Mouse (Mus musculus): Measurements from ENCODE around the gene Amdhd2. TPM values are rescaled to one million over a fixed set of nuclear protein-coding genes. Genes with fewer than 3 reads are reported as not detected.

Gene Amdhd2
- polyA plus RNA-seq (2012; rRNA removed): 48.2 and 57.6 TPM in 2 replicates

- under 1% methylated on average over 47 of the region's 47 CpGs for WGBS
- H3K4me1 ChIP-seq (replicated peaks; ENCODE audit: control insufficient read depth, insufficient read depth, low read length): peaks cover 18% of the 10 kb centered on the region
Observed at GRCm38 (mm10) chr17:24163176-24163962, at the start of gene Amdhd2. Amdhd2 (minus strand) TSS chr17:24163766.

GRCm38 (mm10) chr17:24213186-24213585 lies 49.6 kb upstream of the Amdhd2 start:
- DNase-seq: no peak
- Histone ChIP-seq H3K36me3 (ENCODE audit: control insufficient read depth, insufficient read depth, low read length) (no peaks in the 10 kb centered on the region), H3K4me1 (replicated peaks; ENCODE audit: control insufficient read depth, insufficient read depth, low read length) (peaks cover 16% of the 10 kb centered on the region), H3K4me3 (ENCODE audit: control insufficient read depth, insufficient read depth, low read length) (no peak overlapping the region), H3K27me3 (ENCODE audit: control insufficient read depth, insufficient read depth, low read length) (peaks cover 9% of the 10 kb centered on the region; the same call in 1 of the 2 replicates), H3K27ac (ENCODE audit: control insufficient read depth, insufficient read depth, low read length) (no peak overlapping the region)
- TF ChIP-seq POLR2A (IDR thresholded peaks at IDR 0.05; ENCODE audit: control insufficient read depth, extremely low read depth, insufficient read depth, low read length, poor library complexity): no peak
- TF ChIP-seq CTCF (IDR thresholded peaks at IDR 0.05; ENCODE audit: borderline replicate concordance, control insufficient read depth, extremely low read depth, insufficient read depth, low read length, poor library complexity): no peak
- WGBS: 86% methylated on average over 6 of the region's 6 CpGs

More at GRCm38 (mm10) chr17:24163176-24163962, at the start of gene Amdhd2:
- DNase-seq: peak; percentile 92
- TF ChIP-seq POLR2A (IDR thresholded peaks at IDR 0.05; ENCODE audit: control insufficient read depth, extremely low read depth, insufficient read depth, low read length, poor library complexity): no peak
- TF ChIP-seq CTCF (IDR thresholded peaks at IDR 0.05; ENCODE audit: borderline replicate concordance, control insufficient read depth, extremely low read depth, insufficient read depth, low read length, poor library complexity): no peak
- H3K27me3 ChIP-seq (ENCODE audit: control insufficient read depth, insufficient read depth, low read length): no peaks in the 10 kb centered on the region
- H3K36me3 ChIP-seq (ENCODE audit: control insufficient read depth, insufficient read depth, low read length): peaks cover 6% of the 10 kb centered on the region; the same call in 1 of the 2 replicates
- peak within 1 kb of the TSS; percentile 44 for H3K27ac ChIP-seq (ENCODE audit: control insufficient read depth, insufficient read depth, low read length)
- H3K4me3 ChIP-seq (ENCODE audit: control insufficient read depth, insufficient read depth, low read length): peak within 1 kb of the TSS; percentile 74

GRCm38 (mm10) chr17:24212441-24213018 lies 49.0 kb upstream of the Amdhd2 start:
- TF ChIP-seq POLR2A (IDR thresholded peaks at IDR 0.05; ENCODE audit: control insufficient read depth, extremely low read depth, insufficient read depth, low read length, poor library complexity): no peak
- no peak for TF ChIP-seq CTCF (IDR thresholded peaks at IDR 0.05; ENCODE audit: borderline replicate concordance, control insufficient read depth, extremely low read depth, insufficient read depth, low read length, poor library complexity)
- H3K4me3 ChIP-seq (ENCODE audit: control insufficient read depth, insufficient read depth, low read length): peak overlapping the region; percentile 36; the same call in 1 of the 2 replicates
- WGBS: 50% methylated on average over 5 of the region's 5 CpGs
- DNase-seq: no peak
- no peaks in the 10 kb centered on the region for H3K36me3 ChIP-seq (ENCODE audit: control insufficient read depth, insufficient read depth, low read length)
- H3K27me3 ChIP-seq (ENCODE audit: control insufficient read depth, insufficient read depth, low read length): peaks cover 9% of the 10 kb centered on the region; the same call in 1 of the 2 replicates
- peaks cover 16% of the 10 kb centered on the region for H3K4me1 ChIP-seq (replicated peaks; ENCODE audit: control insufficient read depth, insufficient read depth, low read length)
- no peak overlapping the region for H3K27ac ChIP-seq (ENCODE audit: control insufficient read depth, insufficient read depth, low read length)

- Histone ChIP-seq H3K27ac (ENCODE audit: control insufficient read depth, insufficient read depth, low read length) (no peak overlapping the region), H3K4me1 (replicated peaks; ENCODE audit: control insufficient read depth, insufficient read depth, low read length) (peaks cover 16% of the 10 kb centered on the region), H3K27me3 (ENCODE audit: control insufficient read depth, insufficient read depth, low read length) (peaks cover 9% of the 10 kb centered on the region; the same call in 1 of the 2 replicates), H3K36me3 (ENCODE audit: control insufficient read depth, insufficient read depth, low read length) (no peaks in the 10 kb centered on the region), H3K4me3 (ENCODE audit: control insufficient read depth, insufficient read depth, low read length) (peak overlapping the region; percentile 36)
- DNase-seq: no peak
- 9% methylated on average over 37 of the region's 37 CpGs for WGBS
- no peak for TF ChIP-seq CTCF (IDR thresholded peaks at IDR 0.05; ENCODE audit: borderline replicate concordance, control insufficient read depth, extremely low read depth, insufficient read depth, low read length, poor library complexity)
- TF ChIP-seq POLR2A (IDR thresholded peaks at IDR 0.05; ENCODE audit: control insufficient read depth, extremely low read depth, insufficient read depth, low read length, poor library complexity): no peak
Observed at GRCm38 (mm10) chr17:24211631-24212440, 48.3 kb upstream of the Amdhd2 start.

- DNase-seq: no peak
- Histone ChIP-seq H3K36me3 (ENCODE audit: control insufficient read depth, insufficient read depth, low read length) (no peaks in the 10 kb centered on the region), H3K4me3 (ENCODE audit: control insufficient read depth, insufficient read depth, low read length) (no peak overlapping the region), H3K4me1 (replicated peaks; ENCODE audit: control insufficient read depth, insufficient read depth, low read length) (peaks cover 29% of the 10 kb centered on the region), H3K27me3 (ENCODE audit: control insufficient read depth, insufficient read depth, low read length) (peaks cover 11% of the 10 kb centered on the region; the same call in 1 of the 2 replicates), H3K27ac (ENCODE audit: control insufficient read depth, insufficient read depth, low read length) (no peak overlapping the region)
- TF ChIP-seq POLR2A (IDR thresholded peaks at IDR 0.05; ENCODE audit: control insufficient read depth, extremely low read depth, insufficient read depth, low read length, poor library complexity) (no peak), CTCF (IDR thresholded peaks at IDR 0.05; ENCODE audit: borderline replicate concordance, control insufficient read depth, extremely low read depth, insufficient read depth, low read length, poor library complexity) (no peak)
- WGBS: 82% methylated on average over 3 of the region's 3 CpGs
Observed at GRCm38 (mm10) chr17:24210591-24210990, 47.0 kb upstream of the Amdhd2 start.

GRCm38 (mm10) chr17:24209916-24210240 lies 46.3 kb upstream of the Amdhd2 start:
- TF ChIP-seq POLR2A (IDR thresholded peaks at IDR 0.05; ENCODE audit: control insufficient read depth, extremely low read depth, insufficient read depth, low read length, poor library complexity) (no peak), CTCF (IDR thresholded peaks at IDR 0.05; ENCODE audit: borderline replicate concordance, control insufficient read depth, extremely low read depth, insufficient read depth, low read length, poor library complexity) (no peak)
- DNase-seq: no peak

More at GRCm38 (mm10) chr17:24209916-24210240, 46.3 kb upstream of the Amdhd2 start:
- H3K27ac ChIP-seq (ENCODE audit: control insufficient read depth, insufficient read depth, low read length): no peak overlapping the region
- peaks cover 11% of the 10 kb centered on the region; the same call in 1 of the 2 replicates for H3K27me3 ChIP-seq (ENCODE audit: control insufficient read depth, insufficient read depth, low read length)
- 96% methylated on average over 3 of the region's 3 CpGs for WGBS
- H3K4me3 ChIP-seq (ENCODE audit: control insufficient read depth, insufficient read depth, low read length): no peak overlapping the region
- no peaks in the 10 kb centered on the region for H3K36me3 ChIP-seq (ENCODE audit: control insufficient read depth, insufficient read depth, low read length)
- H3K4me1 ChIP-seq (replicated peaks; ENCODE audit: control insufficient read depth, insufficient read depth, low read length): peaks cover 33% of the 10 kb centered on the region
